23 mouse cellular contexts compared by ENCODE assay signal in genomic region chr8:79346414-79346813, GRCm38 (mm10).
"Had no signal": no experiment of that assay in that cellular context is flagged by ENCODE, and none has a peak within 500 bp of the region (broad histone marks: within the 10 kb centered on the region; RNA-seq: fewer than 3 reads in every experiment).

No protein-coding gene starts in this region.

- H3K4me2 ChIP-seq: kidney, embryonic 15.5 days; limb, embryonic 12.5 days; limb, embryonic 15.5 days; lung, embryonic 15.5 days; midbrain, embryonic 12.5 days; midbrain, embryonic 15.5 days; neural tube, embryonic 12.5 days; neural tube, embryonic 15.5 days; stomach, embryonic 15.5 days had no signal

- H3K4me3 ChIP-seq: kidney, embryonic 15.5 days; limb, embryonic 12.5 days; limb, embryonic 15.5 days; lung, embryonic 15.5 days; midbrain, embryonic 12.5 days; midbrain, embryonic 15.5 days; neural tube, embryonic 12.5 days; neural tube, embryonic 15.5 days; stomach, embryonic 15.5 days had no signal

- H3K9ac ChIP-seq: kidney, embryonic 15.5 days; limb, embryonic 12.5 days; limb, embryonic 15.5 days; lung, embryonic 15.5 days; midbrain, embryonic 12.5 days; midbrain, embryonic 15.5 days; neural tube, embryonic 12.5 days; neural tube, embryonic 15.5 days; stomach, embryonic 15.5 days had no signal

- ATAC-seq: midbrain, embryonic 15.5 days had no signal

- DNase-seq: kidney, adult 11 months; kidney, adult 8-10 months; kidney, postnatal 10 days; kidney, postnatal 36 days; layer of hippocampus, postnatal 36 days; left cerebral cortex, postnatal 4 days; lung, adult 18-20 months; lung, postnatal 10 days; lung, postnatal 36 days; right cerebral cortex, adult 18-20 months; right cerebral cortex, postnatal 14 days; right cerebral cortex, postnatal 4 days; spleen, adult 18-20 months; thymus, postnatal 36 days had no signal

- H3K9me3 ChIP-seq: kidney, embryonic 15.5 days; limb, embryonic 12.5 days; limb, embryonic 15.5 days; lung, embryonic 15.5 days; midbrain, embryonic 12.5 days; midbrain, embryonic 15.5 days; neural tube, embryonic 12.5 days; neural tube, embryonic 15.5 days; stomach, embryonic 15.5 days had no signal

- H3K27me3 ChIP-seq: kidney, embryonic 15.5 days; limb, embryonic 12.5 days; limb, embryonic 15.5 days; lung, embryonic 15.5 days; midbrain, embryonic 12.5 days; midbrain, embryonic 15.5 days; neural tube, embryonic 12.5 days; neural tube, embryonic 15.5 days; stomach, embryonic 15.5 days had no signal

- H3K27ac ChIP-seq: kidney, embryonic 15.5 days; limb, embryonic 12.5 days; limb, embryonic 15.5 days; lung, embryonic 15.5 days; midbrain, embryonic 12.5 days; midbrain, embryonic 15.5 days; neural tube, embryonic 12.5 days; neural tube, embryonic 15.5 days; stomach, embryonic 15.5 days had no signal
